Mouse (Mus musculus): ENCODE results near the gene Dnajc2. TPM values are rescaled to one million over a fixed set of nuclear protein-coding genes. Genes with fewer than 3 reads are reported as not detected.

Dnajc2 gene
- total RNA-seq, 2 experiments from 2014 or later, result 21.2 to 22.8 TPM

Other genes with a start within 250 kb of the Dnajc2 start
- 1 to 10 TPM; 2.7 to 3.5 TPM for gene Lrrc17, start 241.7 kb downstream of the Dnajc2 start, total RNA-seq (2021)
- not detected for gene Fbxl13, start 139.6 kb downstream of the Dnajc2 start, total RNA-seq (2021)
- gene Armc10, start 139.4 kb downstream of the Dnajc2 start, total RNA-seq (2021), result 1 to 10 TPM; 8.1 to 9.5 TPM
- gene Napepld, start 83.9 kb downstream of the Dnajc2 start, total RNA-seq (2021), result 1 to 10 TPM; 4.3 to 5.4 TPM
- 100 to 1,000 TPM; 243 to 264 TPM for gene Pmpcb, start 48.1 kb downstream of the Dnajc2 start, total RNA-seq (2021)
- gene Psmc2, start within 50 bp of the Dnajc2 start, total RNA-seq (2021), result 100 to 1,000 TPM in 1 of 2 experiments, 10 to 100 TPM in 1; 98.9 to 103 TPM
- not detected for gene Slc26a5, start 80.4 kb upstream of the Dnajc2 start, total RNA-seq (2021)